Mouse (Mus musculus): ENCODE measurements around the gene Olfr102. TPM values are rescaled to one million over a fixed set of nuclear protein-coding genes. Genes with fewer than 3 reads are reported as not detected.

The Olfr102 gene
- polyA plus RNA-seq (2014; fragmentation: Nextera tagmentation; extraction: Ambion mirVana), result not detected in 2 replicates

DNA sequence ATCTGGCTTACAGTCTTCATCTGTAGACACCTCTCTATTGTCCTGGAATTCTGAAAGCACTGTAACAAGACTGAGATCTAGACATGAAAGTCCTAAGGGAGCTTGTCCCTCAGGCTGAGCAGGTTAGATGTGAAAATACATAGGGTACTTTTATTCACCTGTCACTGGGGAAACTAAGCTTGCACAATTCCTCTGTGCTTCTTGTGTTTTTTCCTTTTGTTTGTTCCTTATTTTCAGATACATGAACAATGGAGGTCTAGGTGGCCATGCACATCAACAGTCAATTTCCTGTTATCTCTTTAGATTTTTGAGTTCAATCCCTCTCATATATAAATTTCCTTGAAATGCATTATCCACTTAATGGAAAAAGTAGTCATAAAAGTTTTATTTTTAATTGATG lies at the start of gene Olfr102:
TSS of gene Olfr102 (minus strand) at position 101 of the 400 bp plus-strand sequence.
- ATAC-seq (ENCODE audit: insufficient number of reproducible peaks, low FRiP score, low TSS enrichment, low read depth), result no peak
- no peaks in the 10 kb centered on the region for H3K9me3 ChIP-seq (ENCODE audit: control insufficient read depth, low read length)
- H3K9ac ChIP-seq (ENCODE audit: low read length), result no peak within 1 kb of the TSS
- no peaks in the 10 kb centered on the region for H3K4me1 ChIP-seq (ENCODE audit: control insufficient read depth, insufficient read depth, low read length)
- no peak within 1 kb of the TSS for H3K27ac ChIP-seq (replicated peaks; ENCODE audit: low read depth, low read length)
- H3K4me2 ChIP-seq (ENCODE audit: low read depth, severe bottlenecking), result no peak within 1 kb of the TSS
- no peaks in the 10 kb centered on the region for H3K27me3 ChIP-seq (ENCODE audit: control insufficient read depth, insufficient read depth, low read length)
- no peak for DNase-seq (ENCODE audit: low spot score)
- no peak within 1 kb of the TSS for H3K4me3 ChIP-seq (ENCODE audit: low read depth, low read length)
- no peaks in the 10 kb centered on the region for H3K36me3 ChIP-seq (ENCODE audit: control insufficient read depth, insufficient read depth, low read length)

DNA sequence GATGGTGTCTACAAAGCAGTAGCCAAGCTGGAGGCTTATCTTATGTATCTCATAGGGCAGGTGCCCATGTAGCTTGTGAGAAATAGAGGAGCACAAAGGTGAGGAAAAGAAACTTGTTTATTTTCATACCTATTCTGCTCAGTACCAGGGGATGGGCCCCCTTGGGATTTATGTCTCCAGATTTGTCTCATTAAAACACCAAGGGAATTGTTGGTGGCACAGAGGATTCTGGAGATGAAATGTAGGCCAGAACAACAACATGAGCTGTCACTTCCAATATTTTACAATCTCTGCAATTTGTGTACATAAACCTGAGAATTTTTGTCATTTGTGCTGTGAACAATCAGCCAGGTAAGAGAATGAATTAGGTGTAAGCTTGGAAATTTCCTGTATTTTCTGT lies 42.4 kb upstream of the Olfr102 start, which contains the start of gene Olfr104-ps:
TSS of gene Olfr104-ps (plus strand) at position 301 of the 400 bp plus-strand sequence.
- no peaks in the 10 kb centered on the region for H3K27me3 ChIP-seq (ENCODE audit: control insufficient read depth, insufficient read depth, low read length)
- no peak within 1 kb of the TSS for H3K27ac ChIP-seq (replicated peaks; ENCODE audit: low read depth, low read length)
- H3K9ac ChIP-seq (ENCODE audit: low read length), result no peak within 1 kb of the TSS
- ATAC-seq (ENCODE audit: insufficient number of reproducible peaks, low FRiP score, low TSS enrichment, low read depth), result no peak
- H3K4me3 ChIP-seq (ENCODE audit: low read depth, low read length), result no peak within 1 kb of the TSS
- no peaks in the 10 kb centered on the region for H3K9me3 ChIP-seq (ENCODE audit: control insufficient read depth, low read length)
- DNase-seq (ENCODE audit: low spot score), result no peak
- H3K4me2 ChIP-seq (ENCODE audit: low read depth, severe bottlenecking), result no peak within 1 kb of the TSS
- H3K4me1 ChIP-seq (ENCODE audit: control insufficient read depth, insufficient read depth, low read length), result no peaks in the 10 kb centered on the region
- no peaks in the 10 kb centered on the region for H3K36me3 ChIP-seq (ENCODE audit: control insufficient read depth, insufficient read depth, low read length)

DNA sequence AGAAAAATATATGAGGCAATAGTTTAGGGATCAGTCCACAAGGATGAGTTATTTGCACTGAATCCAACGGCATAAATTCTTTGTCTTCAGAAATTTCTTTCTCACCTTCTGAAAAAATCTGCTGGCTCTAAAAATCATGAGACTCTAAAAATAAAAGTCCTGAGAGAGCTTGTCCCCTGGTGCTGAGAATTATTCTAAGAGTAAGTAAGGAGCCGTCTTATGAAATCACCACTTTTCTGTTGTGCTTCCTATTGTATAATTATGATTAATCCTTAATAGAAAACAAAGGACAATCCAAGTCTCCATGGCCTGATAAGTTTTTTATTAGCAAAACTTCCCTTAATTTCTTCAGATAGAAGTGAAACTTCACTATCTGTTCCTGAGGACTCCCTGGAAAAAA lies 22.7 kb upstream of the Olfr102 start, which contains the start of gene Olfr103:
TSS of gene Olfr103 (minus strand) at position 101 of the 400 bp plus-strand sequence.
- Histone ChIP-seq H3K4me2 (ENCODE audit: low read depth, severe bottlenecking) (no peak within 1 kb of the TSS), H3K36me3 (ENCODE audit: control insufficient read depth, insufficient read depth, low read length) (no peaks in the 10 kb centered on the region), H3K9ac (ENCODE audit: low read length) (no peak within 1 kb of the TSS), H3K9me3 (ENCODE audit: control insufficient read depth, low read length) (no peaks in the 10 kb centered on the region), H3K4me1 (ENCODE audit: control insufficient read depth, insufficient read depth, low read length) (no peaks in the 10 kb centered on the region), H3K27me3 (ENCODE audit: control insufficient read depth, insufficient read depth, low read length) (no peaks in the 10 kb centered on the region), H3K27ac (replicated peaks; ENCODE audit: low read depth, low read length) (no peak within 1 kb of the TSS), H3K4me3 (ENCODE audit: low read depth, low read length) (no peak within 1 kb of the TSS)
- no peak for DNase-seq (ENCODE audit: low spot score)
- no peak for ATAC-seq (ENCODE audit: insufficient number of reproducible peaks, low FRiP score, low TSS enrichment, low read depth)
- WGBS, result 94% methylated on average over 2 of the region's 2 CpGs

DNA sequence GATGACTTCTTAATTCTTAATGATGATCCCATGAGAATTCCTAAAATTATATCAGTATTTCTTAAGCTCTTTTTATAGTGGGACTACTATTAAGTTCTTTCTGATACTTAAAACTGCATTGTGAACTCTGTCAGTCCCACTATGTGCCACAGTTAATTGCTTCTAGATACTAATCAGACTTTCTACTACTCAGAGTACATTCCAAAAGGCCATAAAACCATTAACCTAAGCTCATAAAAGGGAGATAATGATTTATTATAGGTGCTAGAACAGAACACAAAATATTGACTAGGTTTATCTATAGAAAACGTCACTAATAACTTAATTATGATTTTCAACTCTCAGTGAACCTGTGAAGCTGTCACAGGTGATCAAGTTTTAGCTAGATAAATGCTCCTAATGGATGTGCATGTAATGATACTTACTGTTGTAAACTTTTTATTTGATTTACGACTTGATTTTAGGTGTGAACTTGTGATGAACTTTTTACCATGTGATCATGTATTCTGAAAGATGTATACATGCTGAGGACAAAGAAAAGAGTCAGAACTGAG lies 6.6 kb downstream of the Olfr102 start:
- ATAC-seq (ENCODE audit: insufficient number of reproducible peaks, low FRiP score, low TSS enrichment, low read depth), result no peak
- Histone ChIP-seq H3K36me3 (ENCODE audit: control insufficient read depth, insufficient read depth, low read length) (no peaks in the 10 kb centered on the region), H3K9ac (ENCODE audit: low read length) (no peak overlapping the region), H3K27ac (replicated peaks; ENCODE audit: low read depth, low read length) (no peak overlapping the region), H3K4me1 (ENCODE audit: control insufficient read depth, insufficient read depth, low read length) (no peaks in the 10 kb centered on the region), H3K27me3 (ENCODE audit: control insufficient read depth, insufficient read depth, low read length) (no peaks in the 10 kb centered on the region), H3K4me2 (ENCODE audit: low read depth, severe bottlenecking) (no peak overlapping the region), H3K4me3 (ENCODE audit: low read depth, low read length) (no peak overlapping the region), H3K9me3 (ENCODE audit: control insufficient read depth, low read length) (no peaks in the 10 kb centered on the region)
- DNase-seq (ENCODE audit: low spot score), result no peak
- 41% methylated on average over 2 of the region's 2 CpGs for WGBS

DNA sequence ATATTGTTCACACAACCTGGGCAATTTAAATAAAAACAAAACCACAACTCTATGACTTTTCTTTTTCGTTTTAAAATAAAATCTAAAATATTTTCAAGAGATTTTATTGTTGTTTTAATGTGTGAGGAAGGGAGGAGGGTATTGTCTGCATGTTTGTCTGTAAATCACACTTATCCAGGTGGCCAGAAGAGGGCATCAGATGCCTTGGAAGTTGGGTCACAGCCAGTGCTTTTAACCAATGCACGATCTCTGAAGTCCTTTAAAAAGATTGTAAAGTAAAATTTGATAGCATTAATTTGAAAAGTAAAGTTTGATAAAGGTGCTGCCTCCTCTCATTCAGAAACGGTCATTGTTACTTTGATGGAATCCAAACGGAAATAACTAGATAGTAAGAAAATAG lies 8.4 kb downstream of the Olfr102 start:
- ATAC-seq (ENCODE audit: insufficient number of reproducible peaks, low FRiP score, low TSS enrichment, low read depth) (no peak), DNase-seq (ENCODE audit: low spot score) (no peak)
- 43% methylated on average over 4 of the region's 4 CpGs for WGBS
- H3K27me3 ChIP-seq (ENCODE audit: control insufficient read depth, insufficient read depth, low read length), result no peaks in the 10 kb centered on the region
- H3K27ac ChIP-seq (replicated peaks; ENCODE audit: low read depth, low read length), result no peak overlapping the region
- no peaks in the 10 kb centered on the region for H3K36me3 ChIP-seq (ENCODE audit: control insufficient read depth, insufficient read depth, low read length)
- H3K4me1 ChIP-seq (ENCODE audit: control insufficient read depth, insufficient read depth, low read length), result no peaks in the 10 kb centered on the region
- H3K4me3 ChIP-seq (ENCODE audit: low read depth, low read length), result no peak overlapping the region
- H3K9me3 ChIP-seq (ENCODE audit: control insufficient read depth, low read length), result no peaks in the 10 kb centered on the region
- no peak overlapping the region for H3K9ac ChIP-seq (ENCODE audit: low read length)
- no peak overlapping the region for H3K4me2 ChIP-seq (ENCODE audit: low read depth, severe bottlenecking)

DNA sequence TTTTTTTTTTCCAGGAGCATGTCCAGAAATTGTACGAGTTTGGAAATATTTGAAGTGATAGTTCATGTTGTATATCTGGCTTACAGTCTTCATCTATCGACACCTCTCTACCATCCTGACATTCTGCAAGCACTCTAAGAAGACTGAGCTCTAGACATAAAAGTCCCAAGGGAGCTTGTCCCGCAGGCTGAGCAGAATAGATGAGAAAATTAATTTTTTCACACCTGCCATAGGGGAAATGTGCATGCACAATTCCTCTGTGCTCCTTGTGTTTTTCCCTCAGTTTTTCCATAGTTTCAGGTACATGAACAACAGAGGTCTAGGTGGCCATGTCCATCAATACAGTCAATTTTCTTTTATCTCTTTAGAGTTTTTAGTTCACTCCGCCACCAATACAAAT lies 12.6 kb downstream of the Olfr102 start, which contains the start of gene Olfr101:
TSS of gene Olfr101 (minus strand) at position 101 of the 400 bp plus-strand sequence.
- H3K36me3 ChIP-seq (ENCODE audit: control insufficient read depth, insufficient read depth, low read length), result no peaks in the 10 kb centered on the region
- DNase-seq (ENCODE audit: low spot score), result no peak
- no peaks in the 10 kb centered on the region for H3K4me1 ChIP-seq (ENCODE audit: control insufficient read depth, insufficient read depth, low read length)
- H3K4me2 ChIP-seq (ENCODE audit: low read depth, severe bottlenecking), result no peak within 1 kb of the TSS
- no peak within 1 kb of the TSS for H3K27ac ChIP-seq (replicated peaks; ENCODE audit: low read depth, low read length)
- ATAC-seq (ENCODE audit: insufficient number of reproducible peaks, low FRiP score, low TSS enrichment, low read depth), result no peak
- H3K27me3 ChIP-seq (ENCODE audit: control insufficient read depth, insufficient read depth, low read length), result no peaks in the 10 kb centered on the region
- H3K4me3 ChIP-seq (ENCODE audit: low read depth, low read length), result no peak within 1 kb of the TSS
- H3K9me3 ChIP-seq (ENCODE audit: control insufficient read depth, low read length), result no peaks in the 10 kb centered on the region
- 90% methylated on average over 4 of the region's 4 CpGs for WGBS
- H3K9ac ChIP-seq (ENCODE audit: low read length), result no peak within 1 kb of the TSS

DNA sequence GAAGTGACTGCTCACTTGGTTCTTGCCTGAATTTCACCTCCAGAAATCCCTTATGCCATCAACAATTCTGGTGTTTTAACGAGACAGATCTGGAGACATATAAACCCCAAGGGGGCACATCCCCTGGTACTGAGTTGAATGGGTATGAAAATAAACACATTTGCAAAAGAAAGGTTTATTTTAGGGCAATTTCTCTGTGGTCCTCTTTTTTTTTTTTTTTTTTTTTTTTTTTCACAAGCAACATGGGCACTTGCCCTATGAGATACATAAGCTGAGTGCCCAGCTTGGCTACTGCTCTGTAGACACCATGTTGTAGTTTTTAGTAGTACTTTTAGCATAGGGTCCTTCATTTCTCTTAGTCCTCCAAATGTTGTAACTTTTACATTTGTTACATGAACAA lies 33.5 kb downstream of the Olfr102 start, which contains the start of gene Olfr99:
TSS of gene Olfr99 (minus strand) at position 101 of the 400 bp plus-strand sequence.
- DNase-seq (ENCODE audit: low spot score) (no peak), ATAC-seq (ENCODE audit: insufficient number of reproducible peaks, low FRiP score, low TSS enrichment, low read depth) (no peak)
- H3K9me3 ChIP-seq (ENCODE audit: control insufficient read depth, low read length), result no peaks in the 10 kb centered on the region

DNA sequence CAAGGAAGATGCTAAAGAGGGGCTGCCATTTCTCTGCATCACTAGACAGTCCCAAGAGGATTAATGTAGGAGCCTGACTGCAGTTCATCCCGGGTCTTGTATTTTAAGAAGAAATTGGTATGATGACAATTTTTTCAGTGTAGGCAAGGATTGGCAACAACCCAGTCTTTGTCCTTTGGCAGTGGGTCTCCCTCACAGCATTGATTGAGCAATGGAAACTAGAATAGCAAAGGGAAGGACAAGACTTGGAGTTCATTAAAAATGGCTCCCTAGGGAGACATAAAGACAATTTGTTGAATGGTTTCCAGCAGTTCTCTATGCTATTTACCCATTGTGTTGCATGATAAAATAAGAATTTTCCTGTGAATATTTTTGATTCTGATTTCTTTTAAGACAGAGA lies 36.5 kb downstream of the Olfr102 start:
- DNase-seq (ENCODE audit: low spot score), result no peak
- no peak for ATAC-seq (ENCODE audit: insufficient number of reproducible peaks, low FRiP score, low TSS enrichment, low read depth)
- Histone ChIP-seq H3K36me3 (ENCODE audit: control insufficient read depth, insufficient read depth, low read length) (no peaks in the 10 kb centered on the region), H3K9me3 (ENCODE audit: control insufficient read depth, low read length) (no peaks in the 10 kb centered on the region), H3K4me1 (ENCODE audit: control insufficient read depth, insufficient read depth, low read length) (no peaks in the 10 kb centered on the region), H3K27me3 (ENCODE audit: control insufficient read depth, insufficient read depth, low read length) (no peaks in the 10 kb centered on the region), H3K4me2 (ENCODE audit: low read depth, severe bottlenecking) (no peak overlapping the region), H3K4me3 (ENCODE audit: low read depth, low read length) (no peak overlapping the region), H3K9ac (ENCODE audit: low read length) (no peak overlapping the region), H3K27ac (replicated peaks; ENCODE audit: low read depth, low read length) (no peak overlapping the region)
- WGBS, result 92% methylated on average over 1 of the region's 1 CpGs

More for the DNA sequence above, 33.5 kb downstream of the Olfr102 start, which contains the start of gene Olfr99:
- Histone ChIP-seq H3K9ac (ENCODE audit: low read length) (no peak within 1 kb of the TSS), H3K36me3 (ENCODE audit: control insufficient read depth, insufficient read depth, low read length) (no peaks in the 10 kb centered on the region), H3K4me2 (ENCODE audit: low read depth, severe bottlenecking) (no peak within 1 kb of the TSS), H3K4me3 (ENCODE audit: low read depth, low read length) (no peak within 1 kb of the TSS), H3K27ac (replicated peaks; ENCODE audit: low read depth, low read length) (no peak within 1 kb of the TSS), H3K4me1 (ENCODE audit: control insufficient read depth, insufficient read depth, low read length) (no peaks in the 10 kb centered on the region), H3K27me3 (ENCODE audit: control insufficient read depth, insufficient read depth, low read length) (no peaks in the 10 kb centered on the region)
- 79% methylated on average over 1 of the region's 1 CpGs for WGBS

DNA sequence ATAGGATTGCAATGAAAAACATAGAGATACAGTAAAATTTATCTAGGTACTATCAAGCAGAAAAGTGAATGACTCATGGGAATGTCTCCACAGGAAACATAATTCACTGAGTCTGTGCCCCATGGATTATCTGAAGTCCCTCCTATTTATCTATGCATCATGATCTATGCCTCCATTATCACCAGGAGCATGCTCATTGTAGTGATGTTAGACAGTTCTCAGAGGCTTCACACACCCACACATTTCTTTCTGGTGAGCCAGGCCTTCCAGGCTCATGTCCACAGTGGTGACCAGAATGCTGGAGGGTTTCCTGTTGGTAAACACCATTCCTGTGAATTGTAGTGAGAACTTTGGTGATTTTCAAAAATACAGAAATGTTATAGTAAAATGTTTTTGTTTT lies 40.3 kb downstream of the Olfr102 start:
- H3K9me3 ChIP-seq (ENCODE audit: control insufficient read depth, low read length), result no peaks in the 10 kb centered on the region
- H3K9ac ChIP-seq (ENCODE audit: low read length), result no peak overlapping the region
- ATAC-seq (ENCODE audit: insufficient number of reproducible peaks, low FRiP score, low TSS enrichment, low read depth) (no peak), DNase-seq (ENCODE audit: low spot score) (no peak)
- no peaks in the 10 kb centered on the region for H3K36me3 ChIP-seq (ENCODE audit: control insufficient read depth, insufficient read depth, low read length)
- no peak overlapping the region for H3K4me3 ChIP-seq (ENCODE audit: low read depth, low read length)
- no peaks in the 10 kb centered on the region for H3K4me1 ChIP-seq (ENCODE audit: control insufficient read depth, insufficient read depth, low read length)
- no peak overlapping the region for H3K27ac ChIP-seq (replicated peaks; ENCODE audit: low read depth, low read length)
- no peak overlapping the region for H3K4me2 ChIP-seq (ENCODE audit: low read depth, severe bottlenecking)
- no peaks in the 10 kb centered on the region for H3K27me3 ChIP-seq (ENCODE audit: control insufficient read depth, insufficient read depth, low read length)

All from limb, embryonic 11.5 days (tissue).